Mouse (Mus musculus): Measurements from ENCODE around the gene Tmem59.

- TF ChIP-seq CTCF (IDR thresholded peaks at IDR 0.05; ENCODE audit: borderline replicate concordance, insufficient read depth, low read length): no peak
- TF ChIP-seq POLR2A (IDR thresholded peaks at IDR 0.05; ENCODE audit: low read depth, low read length): no peak
These were observed 19.9 kb downstream of the Tmem59 start for GRCm38 (mm10) chr4:107198072-107198471.

All from embryonic fibroblast, embryonic 13.5 days (primary cell).